Mouse (Mus musculus): ENCODE measurements around the gene F2. TPM values are rescaled to one million over a fixed set of nuclear protein-coding genes. Genes with fewer than 3 reads are reported as not detected.

Gene F2
- polyA plus RNA-seq, 1 experiment from 2014 or later: 3.0 TPM

- H3K4me1 ChIP-seq (ENCODE audit: control insufficient read depth, insufficient read depth, low read length): no peaks in the 10 kb centered on the region
- H3K4me2 ChIP-seq: no peak overlapping the region
- H3K9me3 ChIP-seq (replicated peaks; ENCODE audit: control insufficient read depth, low read length): no peaks in the 10 kb centered on the region
- H3K27me3 ChIP-seq (ENCODE audit: control insufficient read depth, insufficient read depth, low read length): no peaks in the 10 kb centered on the region
- H3K27ac ChIP-seq (ENCODE audit: low read depth, low read length): no peak overlapping the region
- 84% methylated on average over 1 of the region's 1 CpGs for WGBS (ENCODE audit: insufficient replicate concordance)
- no peak for ATAC-seq (replicated peaks; ENCODE audit: insufficient number of reproducible peaks, low FRiP score, low TSS enrichment)
- peaks cover 26% of the 10 kb centered on the region for H3K36me3 ChIP-seq (ENCODE audit: control insufficient read depth, insufficient read depth, low read length)
- H3K4me3 ChIP-seq (ENCODE audit: low read depth, low read length): no peak overlapping the region
- H3K9ac ChIP-seq (ENCODE audit: low read depth, low read length): no peak overlapping the region
These were observed 55.3 kb downstream of the F2 start for GRCm38 (mm10) chr2:91580894-91581293.

Other genes starting within 250 kb of the F2 start
- 43.9 and 47.4 TPM in 2 replicates for gene 1110051M20Rik, start 191.7 kb downstream of the F2 start, polyA plus RNA-seq (2014; fragmentation: Nextera tagmentation; extraction: Ambion mirVana)
- gene Lrp4, start 178.9 kb downstream of the F2 start, polyA plus RNA-seq (2014; fragmentation: Nextera tagmentation; extraction: Ambion mirVana): 3.8 and 4.0 TPM in 2 replicates
- gene Ckap5, start 109.7 kb downstream of the F2 start, polyA plus RNA-seq (2014; fragmentation: Nextera tagmentation; extraction: Ambion mirVana): 62.2 and 77.6 TPM in 2 replicates
- 5.8 and 6.2 TPM in 2 replicates for gene Zfp408, start 13.4 kb upstream of the F2 start, polyA plus RNA-seq (2014; fragmentation: Nextera tagmentation; extraction: Ambion mirVana)
- 186 and 191 TPM in 2 replicates for gene Arhgap1, start 13.4 kb upstream of the F2 start, polyA plus RNA-seq (2014; fragmentation: Nextera tagmentation; extraction: Ambion mirVana)
- gene Atg13, start 74.2 kb upstream of the F2 start, polyA plus RNA-seq (2014; fragmentation: Nextera tagmentation; extraction: Ambion mirVana): 22.8 and 25.9 TPM in 2 replicates
- 10.3 and 12.5 TPM in 2 replicates for gene Harbi1, start 74.4 kb upstream of the F2 start, polyA plus RNA-seq (2014; fragmentation: Nextera tagmentation; extraction: Ambion mirVana)
- gene Ambra1, start 93.7 kb upstream of the F2 start, polyA plus RNA-seq (2014; fragmentation: Nextera tagmentation; extraction: Ambion mirVana): 12.1 and 12.9 TPM in 2 replicates

Data from heart, embryonic 11.5 days (tissue).